Mouse (Mus musculus) ES-Bruce4 (cell line): ENCODE results near the gene Pbld2. TPM values are rescaled to one million over a fixed set of nuclear protein-coding genes. Genes with fewer than 3 reads are reported as not detected.

Experiments used
- H3K27ac ChIP-seq: 2 replicates; pipeline ENCODE4 v1.5.1; 2012; ENCODE audit warnings: low read length, inconsistent platforms; ENCODE audit not compliant: insufficient read depth
- H3K27me3 ChIP-seq: 2 replicates; pipeline ENCODE4 v1.6.1; 2012; ENCODE audit warnings: mild to moderate bottlenecking, low read length, inconsistent platforms; ENCODE audit not compliant: control insufficient read depth, poor library complexity, insufficient read depth, severe bottlenecking
- H3K36me3 ChIP-seq: 2 replicates; pipeline ENCODE4 v1.6.1; 2012; ENCODE audit warnings: inconsistent platforms, mild to moderate bottlenecking, low read length, moderate library complexity; ENCODE audit not compliant: control insufficient read depth, poor library complexity, insufficient read depth, severe bottlenecking
- H3K4me1 ChIP-seq: one replicate; pipeline ENCODE4 v1.8.1; 2011; ENCODE audit warnings: low read length; ENCODE audit not compliant: control insufficient read depth, insufficient read depth
- H3K4me3 ChIP-seq: 2 replicates; pipeline ENCODE4 v1.5.1; 2011; ENCODE audit warnings: low read depth, mild to moderate bottlenecking, low read length
- H3K9ac ChIP-seq: 2 replicates; pipeline ENCODE4 v1.6.1; 2012; ENCODE audit warnings: low read depth, mild to moderate bottlenecking, inconsistent platforms; ENCODE audit not compliant: poor library complexity, severe bottlenecking
- H3K9me3 ChIP-seq: replicated peaks from 2 replicates; pipeline ENCODE4 v1.6.1; 2012; ENCODE audit warnings: mild to moderate bottlenecking, low read length, inconsistent platforms; ENCODE audit not compliant: control insufficient read depth, poor library complexity, insufficient read depth, severe bottlenecking
- CTCF ChIP-seq: IDR thresholded peaks from one replicate; pipeline ENCODE4 v1.8.1; 2011; ENCODE audit warnings: low read depth, low read length
- EP300 ChIP-seq: IDR thresholded peaks from 2 replicates; pipeline ENCODE4 v1.6.1; 2011; ENCODE audit warnings: low read depth, low read length; ENCODE audit not compliant: insufficient read depth
- POLR2A ChIP-seq: IDR thresholded peaks from one replicate; pipeline ENCODE4 v1.8.1; 2011; ENCODE audit warnings: low read length; ENCODE audit not compliant: insufficient read depth
- polyA plus RNA-seq: library from polyadenylated mRNA; stranded (reverse); fragments of >200 nt; gene quantifications from 2 replicates; pipeline ENCODE4 v1.2.4, GENCODE M21; 2011; ENCODE audit warnings: low read depth; ENCODE audit not compliant: missing spikeins, insufficient read depth, insufficient read length

Gene Pbld2
- polyA plus RNA-seq = 0.79 and 1.3 TPM in 2 replicates

DNA sequence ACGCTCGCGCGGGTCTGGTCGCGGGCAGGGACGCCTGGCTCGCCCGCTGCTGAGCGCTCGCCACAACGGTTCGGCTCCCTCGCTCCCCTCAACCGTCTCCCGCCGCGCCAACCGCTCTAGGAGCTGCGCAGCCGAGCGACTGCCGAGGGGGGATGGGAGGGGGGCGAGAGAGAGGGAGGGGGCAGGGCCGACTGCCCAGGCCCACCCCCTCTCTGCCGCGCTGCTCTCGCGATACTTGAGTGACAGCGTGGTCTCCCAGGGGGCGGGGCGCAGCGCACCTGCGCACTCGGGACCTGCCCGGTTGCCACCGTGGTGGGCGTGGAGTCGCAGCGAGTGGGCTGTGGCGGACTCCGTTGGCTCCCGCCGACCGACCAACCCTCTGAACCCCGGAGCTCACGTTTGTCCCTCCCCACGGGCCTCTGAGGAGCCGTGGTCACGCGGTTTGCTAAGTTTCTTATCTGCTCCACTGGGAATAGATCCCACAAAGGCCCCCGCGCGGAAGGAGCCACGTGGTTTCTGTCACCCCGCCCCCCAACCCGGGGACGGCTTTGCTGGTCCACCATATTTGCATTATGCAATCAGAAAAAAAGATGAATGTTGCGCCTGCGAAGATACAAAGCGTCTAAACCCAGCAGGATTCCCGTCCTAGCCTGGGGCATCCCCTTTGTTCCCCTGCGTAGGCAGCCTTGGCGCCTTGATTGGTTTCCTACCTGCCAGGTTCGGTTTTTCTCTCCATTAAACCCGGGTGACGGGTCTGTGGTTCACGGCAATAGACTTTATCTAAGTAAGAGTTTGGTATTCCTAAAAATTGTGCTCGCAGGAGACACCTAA lies at the start of gene Pbld2, which contains the start of gene Hnrnph3:
Gene Pbld2, plus strand, starts transcription at position 567 of the 831 bp plus-strand sequence.
Gene Hnrnph3, minus strand, starts transcription at position 469 of the 831 bp plus-strand sequence.
- peak within 1 kb of the TSS; percentile 86 for H3K4me3 ChIP-seq
- H3K9ac ChIP-seq = peak within 1 kb of the TSS; percentile 99
- H3K36me3 ChIP-seq = peaks cover 3% of the 10 kb centered on the region; the same call in 1 of the 2 replicates
- H3K4me1 ChIP-seq = peaks cover 2% of the 10 kb centered on the region
- H3K9me3 ChIP-seq = no peaks in the 10 kb centered on the region
- no peaks in the 10 kb centered on the region for H3K27me3 ChIP-seq
- peak within 1 kb of the TSS; percentile 80 for H3K27ac ChIP-seq
- TF ChIP-seq EP300 (0 out of 2 replicates have a peak, but pooled peaks have one; percentile 26), CTCF (no peak), POLR2A (peak; percentile 75)

- H3K4me3 ChIP-seq = peak overlapping the region; percentile 42
- 0 out of 2 replicates have a peak, but pooled peaks cover 2% of the 10 kb centered on the region for H3K36me3 ChIP-seq
- H3K9ac ChIP-seq = peak overlapping the region; percentile 85
- TF ChIP-seq POLR2A (no peak), CTCF (no peak), EP300 (no peak)
- H3K27ac ChIP-seq = no peak overlapping the region
- no peaks in the 10 kb centered on the region for H3K9me3 ChIP-seq
- H3K27me3 ChIP-seq = no peaks in the 10 kb centered on the region
- H3K4me1 ChIP-seq = no peaks in the 10 kb centered on the region
Observed at GRCm38 (mm10) chr10:62979667-62980038, 44.5 kb upstream of the Pbld2 start.

- Histone ChIP-seq H3K4me1 (no peaks in the 10 kb centered on the region), H3K27ac (no peak within 1 kb of the TSS), H3K4me3 (peak within 1 kb of the TSS; percentile 95), H3K27me3 (no peaks in the 10 kb centered on the region), H3K36me3 (0 out of 2 replicates have a peak, but pooled peaks cover 5% of the 10 kb centered on the region), H3K9ac (peak within 1 kb of the TSS; percentile 85), H3K9me3 (no peaks in the 10 kb centered on the region)
- TF ChIP-seq EP300 (no peak), CTCF (peak; percentile 63), POLR2A (no peak)
Observed at GRCm38 (mm10) chr10:62980039-62980954, 43.8 kb upstream of the Pbld2 start, which contains the start of gene Rufy2. TSS of gene Rufy2 (plus strand) at chr10:62980223.

GRCm38 (mm10) chr10:62984072-62984471 lies 40.0 kb upstream of the Pbld2 start:
- H3K27ac ChIP-seq = no peak overlapping the region
- H3K36me3 ChIP-seq = peaks cover 5% of the 10 kb centered on the region; the same call in 1 of the 2 replicates
- H3K27me3 ChIP-seq = no peaks in the 10 kb centered on the region
- H3K4me1 ChIP-seq = no peaks in the 10 kb centered on the region
- TF ChIP-seq CTCF = no peak
- TF ChIP-seq EP300 = no peak
- TF ChIP-seq POLR2A = no peak
- no peaks in the 10 kb centered on the region for H3K9me3 ChIP-seq
- H3K9ac ChIP-seq = no peak overlapping the region
- no peak overlapping the region for H3K4me3 ChIP-seq

DNA sequence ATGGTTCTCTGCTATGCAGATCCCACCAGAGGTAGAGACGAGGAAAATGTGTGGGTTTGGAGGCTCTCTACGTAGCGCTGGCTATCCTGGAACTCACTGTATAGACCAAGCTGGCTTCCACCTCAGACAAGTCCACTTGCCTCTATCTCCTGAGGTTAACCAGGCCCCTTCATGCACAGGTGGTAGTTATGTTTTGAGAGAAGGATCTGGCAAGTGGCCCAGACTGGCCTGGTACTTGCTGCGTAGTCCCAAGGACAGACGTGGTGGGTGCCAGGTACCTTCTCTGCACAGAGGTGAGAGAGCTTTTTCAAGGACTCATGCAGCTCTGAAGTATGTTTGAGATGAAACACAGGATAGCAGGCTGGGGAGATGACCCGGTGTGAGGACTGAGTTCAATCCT lies 39.6 kb upstream of the Pbld2 start:
- TF ChIP-seq CTCF = no peak
- no peak for TF ChIP-seq EP300
- no peak for TF ChIP-seq POLR2A
- H3K27ac ChIP-seq = no peak overlapping the region
- no peaks in the 10 kb centered on the region for H3K4me1 ChIP-seq
- no peaks in the 10 kb centered on the region for H3K9me3 ChIP-seq
- peaks cover 7% of the 10 kb centered on the region; the same call in 1 of the 2 replicates for H3K36me3 ChIP-seq
- no peaks in the 10 kb centered on the region for H3K27me3 ChIP-seq
- H3K4me3 ChIP-seq = no peak overlapping the region
- no peak overlapping the region for H3K9ac ChIP-seq
